Mouse (Mus musculus) embryonic facial prominence, embryonic 11.5 days (tissue): ENCODE data around the gene Taf1b. TPM values are rescaled to one million over a fixed set of nuclear protein-coding genes. Genes with fewer than 3 reads are reported as not detected.

ENCODE experiments used
- ATAC-seq: fragments of 200-750 bp; cut with Nextera tagmentation; replicated peaks from 2 replicates; pipeline ENCODE4 v1.8.0; 2017; ENCODE audit warnings: low read depth; ENCODE audit not compliant: insufficient number of reproducible peaks, low FRiP score, low TSS enrichment
- DNase-seq: peaks from one replicate; pipeline ENCODE4 v3.0.0-alpha.2; 2015; ENCODE audit warnings: low spot score
- H3K27ac ChIP-seq: fragments of 300-500 bp; sonication (generic); replicated peaks from 2 replicates; pipeline ENCODE4 v1.5.1; 2014; ENCODE audit warnings: mild to moderate bottlenecking, low read depth, low read length, control low read depth
- H3K27me3 ChIP-seq: fragments of 300-500 bp; sonication (generic); 2 replicates; pipeline ENCODE4 v1.6.1; 2014; ENCODE audit warnings: mild to moderate bottlenecking, low read length, moderate library complexity, mixed read lengths; ENCODE audit not compliant: control insufficient read depth, insufficient read depth
- H3K36me3 ChIP-seq: fragments of 300-500 bp; sonication (generic); replicated peaks from 2 replicates; pipeline ENCODE4 v1.6.1; 2014; ENCODE audit warnings: low read depth, mild to moderate bottlenecking, low read length, moderate library complexity, mixed read lengths; ENCODE audit not compliant: control insufficient read depth, insufficient read depth
- H3K4me1 ChIP-seq: fragments of 300-500 bp; sonication (generic); 2 replicates; pipeline ENCODE4 v1.6.1; 2014; ENCODE audit warnings: low read length, mixed read lengths; ENCODE audit not compliant: control insufficient read depth, insufficient read depth
- H3K4me2 ChIP-seq: fragments of 300-500 bp; sonication (generic); 2 replicates; pipeline ENCODE4 v1.6.1; 2014; ENCODE audit warnings: low read depth, mild to moderate bottlenecking, control low read depth, low read length, moderate library complexity
- H3K4me3 ChIP-seq: fragments of 300-500 bp; sonication (generic); 2 replicates; pipeline ENCODE4 v1.5.1; 2014; ENCODE audit warnings: low read depth, low read length, control low read depth
- H3K9ac ChIP-seq: fragments of 300-500 bp; sonication (generic); replicated peaks from 2 replicates; pipeline ENCODE4 v1.6.1; 2014; ENCODE audit warnings: mild to moderate bottlenecking, control low read depth, low read length
- H3K9me3 ChIP-seq: fragments of 300-500 bp; sonication (generic); replicated peaks from 2 replicates; pipeline ENCODE4 v1.6.1; 2016; ENCODE audit warnings: mild to moderate bottlenecking, low read length, inconsistent platforms, mixed read lengths; ENCODE audit not compliant: control insufficient read depth
- WGBS: fragments of 180-500 bp; shearing (Covaris S2); extraction: QIAGEN DNeasy Blood & Tissue Kit; methylation state at CpG from one replicate; pipeline ENCODE4 v1.1.7; 2014; 5-methylcytosine and 5-hydroxymethylcytosine counted together
- polyA plus RNA-seq: library from polyadenylated mRNA; unstranded; fragments of >200 nt; fragmentation: Nextera tagmentation; extraction: Ambion mirVana; gene quantifications from 2 replicates; pipeline ENCODE4 v1.2.1, GENCODE M21; 2014

Taf1b gene
- polyA plus RNA-seq, 1 experiment from 2014 or later = 36.0 TPM

DNA sequence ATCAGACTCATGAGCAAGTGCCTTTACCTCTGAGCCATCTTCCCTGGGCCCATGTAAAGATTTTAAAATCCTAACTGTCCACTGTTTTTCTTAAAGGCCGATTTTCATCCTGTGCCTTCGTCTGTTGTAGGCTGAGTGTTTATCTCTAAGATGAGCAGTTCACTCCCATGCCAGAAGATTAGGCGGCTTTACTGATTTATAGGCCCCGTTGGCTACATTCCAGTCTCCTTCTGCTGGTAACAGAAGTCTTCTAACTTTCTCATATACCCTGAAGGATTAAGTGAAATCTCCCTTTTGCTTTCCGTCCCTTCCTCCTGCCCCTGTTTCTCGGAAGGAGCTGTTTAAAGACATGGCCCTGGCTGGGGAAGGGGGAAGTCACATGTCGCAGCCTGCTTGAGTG is 76.7 kb downstream of the Taf1b start:
- H3K27me3 ChIP-seq = peaks cover 9% of the 10 kb centered on the region
- no peak overlapping the region for H3K4me2 ChIP-seq
- H3K36me3 ChIP-seq = no peaks in the 10 kb centered on the region
- H3K4me1 ChIP-seq = no peaks in the 10 kb centered on the region; the same call in 1 of the 2 replicates
- no peak overlapping the region for H3K4me3 ChIP-seq
- H3K27ac ChIP-seq = no peak overlapping the region
- no peak for DNase-seq
- H3K9me3 ChIP-seq = no peaks in the 10 kb centered on the region
- no peak for ATAC-seq
- no peak overlapping the region for H3K9ac ChIP-seq
- WGBS = 53% methylated on average over 7 of the region's 7 CpGs

GRCm38 (mm10) chr12:24580452-24580851 is 82.3 kb downstream of the Taf1b start:
- WGBS = 86% methylated on average over 1 of the region's 1 CpGs
- no peak overlapping the region for H3K4me2 ChIP-seq
- H3K36me3 ChIP-seq = no peaks in the 10 kb centered on the region
- H3K4me3 ChIP-seq = no peak overlapping the region
- H3K27me3 ChIP-seq = no peaks in the 10 kb centered on the region
- no peak for ATAC-seq
- H3K4me1 ChIP-seq = no peaks in the 10 kb centered on the region
- H3K9me3 ChIP-seq = no peaks in the 10 kb centered on the region
- H3K27ac ChIP-seq = no peak overlapping the region
- no peak for DNase-seq
- H3K9ac ChIP-seq = no peak overlapping the region

DNA sequence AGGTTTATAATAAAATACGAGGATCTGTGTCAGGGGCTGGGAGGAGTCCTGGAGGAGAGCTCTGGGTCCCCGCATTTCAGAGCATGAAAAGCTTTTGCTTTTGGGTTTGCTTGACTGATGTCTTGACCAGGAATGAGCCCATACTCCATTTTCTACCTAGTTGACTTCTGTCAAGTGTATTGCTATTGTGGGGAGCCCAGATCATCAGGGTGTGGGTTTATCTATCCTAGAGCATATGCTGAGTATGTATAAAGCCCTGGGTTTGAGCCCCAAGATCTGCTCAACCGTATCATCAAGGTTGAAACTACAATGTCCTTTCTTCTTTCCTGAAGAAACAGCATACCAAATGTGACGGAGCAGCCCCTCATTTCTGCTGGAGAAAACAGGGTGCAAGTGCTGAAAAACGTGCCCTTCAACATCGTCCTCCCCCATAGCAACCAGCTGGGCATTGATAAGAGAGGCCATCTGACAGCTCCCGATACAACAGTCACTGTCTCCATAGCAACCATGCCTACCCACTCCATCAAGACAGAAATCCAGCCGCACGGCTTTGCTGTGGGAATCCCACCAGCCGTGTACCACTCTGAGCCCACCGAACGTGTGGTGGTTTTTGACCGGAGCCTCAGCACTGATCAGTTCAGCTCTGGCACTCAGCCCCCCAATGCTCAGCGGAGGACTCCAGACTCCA is 83.0 kb downstream of the Taf1b start:
- ATAC-seq = no peak
- H3K27ac ChIP-seq = no peak overlapping the region
- H3K4me2 ChIP-seq = no peak overlapping the region
- no peaks in the 10 kb centered on the region for H3K4me1 ChIP-seq
- no peaks in the 10 kb centered on the region for H3K27me3 ChIP-seq
- WGBS = 89% methylated on average over 14 of the region's 14 CpGs
- no peaks in the 10 kb centered on the region for H3K36me3 ChIP-seq
- H3K9me3 ChIP-seq = no peaks in the 10 kb centered on the region
- H3K9ac ChIP-seq = no peak overlapping the region
- DNase-seq = no peak
- H3K4me3 ChIP-seq = no peak overlapping the region

DNA sequence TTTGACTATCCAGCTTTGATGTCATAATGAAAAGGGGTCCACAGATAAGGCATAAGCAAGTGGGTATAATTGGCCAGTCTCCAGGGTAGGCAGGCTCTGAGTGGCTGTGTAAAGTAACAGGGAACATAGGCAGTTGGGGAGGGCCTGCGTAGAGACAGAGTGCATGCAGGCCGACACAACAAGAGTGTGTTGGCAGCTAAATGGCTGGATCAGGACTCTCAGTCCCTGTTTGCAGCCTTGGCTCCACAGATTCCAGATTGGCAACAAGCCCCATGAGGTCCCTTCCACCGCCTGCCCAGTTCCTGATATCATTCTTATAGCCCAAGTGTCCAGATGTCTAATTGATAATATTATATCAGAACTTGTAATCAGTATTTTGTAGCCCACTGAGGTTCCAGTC is 85.5 kb downstream of the Taf1b start:
- no peak for ATAC-seq

GRCm38 (mm10) chr12:24584835-24585234 is 86.7 kb downstream of the Taf1b start:
- H3K4me2 ChIP-seq = no peak overlapping the region
- H3K4me3 ChIP-seq = no peak overlapping the region
- H3K27me3 ChIP-seq = no peaks in the 10 kb centered on the region
- no peaks in the 10 kb centered on the region for H3K4me1 ChIP-seq
- no peak overlapping the region for H3K9ac ChIP-seq
- DNase-seq (no peak), ATAC-seq (no peak)
- no peak overlapping the region for H3K27ac ChIP-seq
- H3K36me3 ChIP-seq = no peaks in the 10 kb centered on the region
- 85% methylated on average over 8 of the region's 8 CpGs for WGBS
- no peaks in the 10 kb centered on the region for H3K9me3 ChIP-seq

More for the DNA sequence above, 85.5 kb downstream of the Taf1b start:
- Histone ChIP-seq H3K36me3 (no peaks in the 10 kb centered on the region), H3K27me3 (no peaks in the 10 kb centered on the region), H3K4me1 (no peaks in the 10 kb centered on the region), H3K4me3 (no peak overlapping the region), H3K9ac (no peak overlapping the region), H3K4me2 (no peak overlapping the region), H3K27ac (no peak overlapping the region), H3K9me3 (no peaks in the 10 kb centered on the region)
- 86% methylated on average over 3 of the region's 3 CpGs for WGBS
- no peak for DNase-seq

- no peak for ATAC-seq
- no peaks in the 10 kb centered on the region for H3K4me1 ChIP-seq
- H3K9me3 ChIP-seq = no peaks in the 10 kb centered on the region
- 69% methylated on average over 7 of the region's 7 CpGs for WGBS
- DNase-seq = no peak
- H3K36me3 ChIP-seq = no peaks in the 10 kb centered on the region
- no peak overlapping the region for H3K27ac ChIP-seq
- no peak overlapping the region for H3K9ac ChIP-seq
- H3K4me3 ChIP-seq = no peak overlapping the region
- H3K4me2 ChIP-seq = no peak overlapping the region
- H3K27me3 ChIP-seq = no peaks in the 10 kb centered on the region
Measured at GRCm38 (mm10) chr12:24586193-24586592, 88.0 kb downstream of the Taf1b start.

DNA sequence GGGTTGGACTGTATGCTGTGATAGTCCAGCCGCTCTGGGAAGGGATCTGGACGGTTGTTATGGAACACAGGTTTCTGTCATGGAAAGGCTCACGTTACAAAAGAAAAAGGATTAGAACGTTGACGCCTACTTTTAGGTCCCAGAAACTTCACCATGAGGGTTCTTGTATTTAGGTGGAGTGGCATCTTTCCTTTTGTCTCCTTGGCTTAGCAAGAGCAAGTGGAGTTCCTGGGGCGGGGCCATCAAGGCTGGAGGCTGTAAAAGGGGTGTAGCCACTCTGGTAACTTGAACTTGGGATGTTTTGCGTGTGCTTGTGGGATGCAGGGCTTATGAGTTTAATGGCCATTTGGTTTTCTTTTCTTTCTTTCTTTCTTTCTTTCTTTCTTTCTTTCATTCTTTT is 92.2 kb downstream of the Taf1b start:
- no peak overlapping the region for H3K4me2 ChIP-seq
- DNase-seq = no peak
- 81% methylated on average over 7 of the region's 7 CpGs for WGBS
- H3K9ac ChIP-seq = no peak overlapping the region
- no peaks in the 10 kb centered on the region for H3K9me3 ChIP-seq
- H3K4me1 ChIP-seq = no peaks in the 10 kb centered on the region
- H3K27me3 ChIP-seq = no peaks in the 10 kb centered on the region
- no peak overlapping the region for H3K27ac ChIP-seq
- no peak for ATAC-seq
- H3K4me3 ChIP-seq = no peak overlapping the region
- no peaks in the 10 kb centered on the region for H3K36me3 ChIP-seq

DNA sequence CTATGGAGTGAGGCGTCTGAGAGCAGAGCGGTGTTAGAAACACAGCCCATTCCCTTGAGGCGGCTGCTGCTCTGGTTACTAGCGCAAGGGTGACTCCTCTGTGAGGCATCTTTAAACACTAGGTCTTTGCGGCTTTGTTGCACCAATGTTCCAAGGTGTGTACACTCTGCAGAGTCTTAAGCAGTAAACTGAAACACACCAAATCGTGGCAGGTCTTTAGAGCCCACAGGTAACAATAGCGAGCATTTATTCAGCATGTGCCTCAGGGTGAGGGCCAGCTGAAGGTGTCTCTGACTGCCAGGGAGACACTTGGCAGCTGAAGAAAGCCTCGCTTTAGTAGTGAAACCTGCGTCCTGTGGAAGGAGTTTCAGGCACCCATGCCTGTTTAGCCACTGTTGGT is 93.9 kb downstream of the Taf1b start:
- ATAC-seq = no peak
- 68% methylated on average over 9 of the region's 9 CpGs for WGBS

More for the DNA sequence above, 93.9 kb downstream of the Taf1b start:
- no peaks in the 10 kb centered on the region for H3K36me3 ChIP-seq
- no peak overlapping the region for H3K27ac ChIP-seq
- no peak for DNase-seq
- no peaks in the 10 kb centered on the region for H3K27me3 ChIP-seq
- no peak overlapping the region for H3K4me3 ChIP-seq
- H3K4me2 ChIP-seq = no peak overlapping the region
- no peak overlapping the region for H3K9ac ChIP-seq
- H3K9me3 ChIP-seq = no peaks in the 10 kb centered on the region
- H3K4me1 ChIP-seq = no peaks in the 10 kb centered on the region
